Mouse (Mus musculus): Measurements from ENCODE around the gene Cys1.
"Not testable (repeated sequence)": the region's sequence is repeated elsewhere in the genome, so short reads cannot be mapped to it uniquely, and the experiment has no call there.

The Cys1 gene

DNA sequence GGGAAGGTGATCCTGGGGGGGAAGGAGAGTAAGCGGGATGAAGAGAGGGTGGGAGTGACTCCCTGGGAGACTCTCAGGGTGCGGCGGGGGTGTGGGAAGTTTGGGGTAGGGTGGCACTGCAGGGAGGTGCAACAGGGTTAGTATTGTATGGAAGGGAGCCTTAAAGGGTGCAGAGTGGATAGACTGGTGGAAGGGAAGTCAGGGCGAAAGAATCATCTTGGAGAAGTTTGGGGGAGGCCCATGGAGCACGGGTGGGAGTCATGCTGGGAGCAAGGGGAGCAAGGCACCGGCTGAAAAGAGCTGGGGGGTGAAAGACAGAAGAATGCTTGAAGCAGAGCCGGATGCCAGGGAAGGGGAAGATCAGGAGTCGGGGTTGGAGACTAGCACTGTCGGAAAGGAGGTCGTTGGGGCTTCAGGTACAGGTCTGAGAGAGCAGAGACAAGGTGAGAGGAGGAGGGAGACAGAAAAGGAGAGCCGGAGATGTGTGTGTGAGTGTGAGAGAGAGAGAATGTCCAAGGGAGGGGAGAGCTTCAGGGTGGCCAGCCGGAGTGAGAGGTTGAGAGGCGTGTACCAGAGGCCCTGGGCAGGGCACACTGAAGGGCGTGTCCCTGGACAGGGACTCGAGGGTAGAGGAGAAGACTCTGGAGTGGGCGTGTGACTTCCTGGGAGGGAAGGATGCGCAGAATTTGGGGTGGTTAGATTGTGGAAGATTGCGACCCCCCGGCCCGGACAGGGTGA is at the start of gene Cys1:
TSS of gene Cys1 (minus strand) at position 528 of the 738 bp plus-strand sequence.
- DNase-seq (ENCODE audit: low spot score), result peak; percentile 54

DNA sequence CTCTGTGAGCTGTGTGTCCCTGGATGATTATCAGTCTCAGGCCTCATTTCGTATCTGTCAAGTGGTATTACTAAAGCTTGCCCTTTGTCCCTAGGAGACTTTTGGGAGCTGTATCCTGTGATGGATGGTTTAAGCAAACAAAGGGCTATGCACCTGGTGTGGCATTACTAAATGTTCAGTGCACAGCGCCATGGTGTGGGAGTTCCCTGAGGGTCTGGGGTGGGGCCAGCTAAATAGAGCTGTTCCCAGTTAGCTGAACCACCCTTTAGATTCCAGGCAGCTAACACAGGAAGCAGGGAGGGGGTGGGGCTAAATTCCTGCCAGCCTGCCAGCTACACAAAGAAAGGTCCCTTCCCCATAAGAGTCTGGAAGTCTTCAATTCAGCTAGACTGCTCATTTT is 42.8 kb upstream of the Cys1 start:
- DNase-seq (ENCODE audit: low spot score), result peak; percentile 24

DNA sequence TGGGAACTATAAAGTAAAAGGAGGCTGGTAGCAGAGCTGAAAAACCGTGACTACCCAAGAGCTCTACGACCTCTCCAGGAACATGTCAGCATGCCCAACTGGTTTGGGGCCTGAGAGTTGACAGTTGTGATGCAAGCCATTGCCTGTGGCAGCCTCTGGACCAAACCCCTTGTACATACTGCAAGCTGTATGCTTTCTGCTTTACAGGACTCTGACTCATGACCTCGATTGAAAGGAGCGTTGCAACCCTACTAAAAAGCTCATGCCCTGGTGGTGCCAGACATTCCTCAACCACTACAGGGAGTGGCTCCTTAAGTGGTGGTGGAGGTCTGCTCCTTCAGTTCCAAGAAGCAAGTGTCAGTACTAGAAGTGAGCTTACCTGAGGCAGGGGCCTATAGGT is 42.2 kb upstream of the Cys1 start:
- DNase-seq (ENCODE audit: low spot score), result no peak

DNA sequence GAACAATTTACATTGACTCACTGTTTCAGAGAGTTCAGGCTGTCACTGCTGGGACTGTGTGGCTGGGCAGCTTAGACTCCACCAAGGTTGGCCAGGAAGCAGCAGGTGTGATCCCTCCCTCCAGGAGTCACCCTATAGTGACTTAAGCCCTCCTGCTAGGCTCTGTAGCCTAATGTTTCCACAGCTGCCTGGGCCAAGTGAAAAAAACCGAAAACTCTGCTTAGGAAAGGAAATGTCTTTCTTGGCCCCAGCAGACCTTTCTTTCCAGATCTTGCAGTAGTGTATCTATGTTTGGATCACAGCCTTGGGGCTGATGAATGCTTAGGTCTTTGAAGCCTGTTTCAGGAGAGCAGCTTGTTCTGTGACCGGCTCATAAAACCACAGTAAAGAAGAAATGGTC is 41.8 kb upstream of the Cys1 start:
- DNase-seq (ENCODE audit: low spot score), result no peak

DNA sequence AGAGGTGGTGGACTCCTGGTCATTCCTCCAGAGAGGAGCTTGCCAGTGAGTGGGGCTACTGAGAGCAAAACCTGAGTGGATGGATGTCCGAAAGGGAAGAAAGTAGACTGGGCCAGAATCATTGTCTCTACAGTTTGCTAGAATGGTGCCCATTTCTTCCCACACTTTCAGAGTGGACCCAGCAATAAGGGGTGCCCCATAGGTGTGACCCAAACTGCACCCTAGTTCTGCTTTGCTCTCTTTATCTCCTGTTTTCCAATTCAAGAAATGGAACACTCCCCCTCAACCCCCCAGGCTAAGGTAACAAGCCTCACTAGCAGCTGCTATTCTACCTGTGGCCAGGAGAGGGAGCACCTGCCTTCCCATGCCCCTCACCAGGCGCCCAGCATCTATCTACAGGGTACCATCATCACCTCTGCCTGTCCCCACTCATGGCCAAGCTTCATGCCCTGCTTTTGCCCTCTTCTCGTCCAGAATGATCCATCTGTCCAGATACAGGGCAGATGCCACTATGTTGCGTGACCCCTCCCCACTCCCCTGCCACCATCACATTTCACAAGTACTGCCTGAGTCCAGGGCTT is 35.2 kb upstream of the Cys1 start:
- peak; percentile 49 for DNase-seq (ENCODE audit: low spot score)

DNA sequence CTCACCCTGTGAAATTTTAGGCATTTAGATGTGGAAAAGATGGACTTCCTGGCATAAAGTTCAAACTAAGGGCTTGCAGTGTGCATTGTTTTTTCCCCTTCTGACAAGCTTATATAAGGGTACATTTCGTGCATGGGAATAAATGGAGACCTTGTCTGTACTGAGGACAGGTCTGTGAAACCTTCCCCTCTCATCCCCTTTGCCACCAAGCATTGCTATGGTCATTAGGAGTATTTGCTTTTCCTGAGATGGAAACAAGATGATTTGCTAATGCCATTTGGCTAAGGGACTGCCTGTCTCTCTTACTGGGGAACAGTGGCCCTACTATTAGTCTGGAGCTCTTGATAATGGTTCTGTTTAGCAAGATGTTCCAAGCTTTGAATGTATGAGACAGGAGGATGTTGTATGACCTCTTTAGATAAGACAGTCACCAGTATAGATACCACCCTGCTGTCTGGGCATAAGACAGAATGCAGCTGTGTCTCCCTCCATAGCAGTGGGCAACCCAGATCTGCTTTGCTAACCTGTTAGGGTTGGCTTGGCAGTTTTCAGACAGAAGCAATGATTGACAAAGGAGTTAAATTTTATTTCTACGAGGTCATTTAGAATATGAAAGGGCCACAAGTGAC is 33.8 kb upstream of the Cys1 start:
- DNase-seq (ENCODE audit: low spot score), result no peak

DNA sequence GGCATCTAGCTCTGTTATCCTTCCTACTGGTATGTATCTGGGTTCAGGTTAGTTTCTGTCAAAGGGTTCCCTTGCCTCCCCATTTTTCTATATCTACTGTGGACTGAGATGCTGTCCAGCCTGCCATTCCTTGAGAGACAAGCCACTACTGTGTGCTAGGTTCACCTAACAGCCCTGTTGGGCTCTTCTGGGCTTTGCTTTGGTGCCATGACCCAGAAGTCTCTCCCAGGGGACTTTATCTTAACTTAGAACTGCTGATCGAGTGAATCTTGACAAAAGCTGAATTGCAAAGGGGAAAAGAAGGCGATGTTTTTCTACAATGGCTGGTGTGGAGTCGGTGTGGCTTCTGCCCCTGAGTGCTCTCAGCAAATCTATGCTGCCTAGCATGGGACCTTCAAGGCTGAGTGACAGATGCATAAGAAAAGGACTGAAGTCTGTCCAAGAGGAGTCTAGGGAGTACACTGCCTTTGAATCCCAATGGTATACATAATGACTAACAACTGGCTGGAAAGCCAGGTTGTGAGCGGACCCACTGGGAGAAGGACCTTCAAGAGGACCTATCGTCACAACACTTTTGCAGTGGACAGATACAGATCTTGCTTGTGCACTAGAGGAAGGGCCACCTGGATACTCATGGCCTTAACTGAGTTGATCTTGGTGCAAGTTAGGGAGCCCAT is 33.1 kb upstream of the Cys1 start:
- DNase-seq (ENCODE audit: low spot score), result no peak

DNA sequence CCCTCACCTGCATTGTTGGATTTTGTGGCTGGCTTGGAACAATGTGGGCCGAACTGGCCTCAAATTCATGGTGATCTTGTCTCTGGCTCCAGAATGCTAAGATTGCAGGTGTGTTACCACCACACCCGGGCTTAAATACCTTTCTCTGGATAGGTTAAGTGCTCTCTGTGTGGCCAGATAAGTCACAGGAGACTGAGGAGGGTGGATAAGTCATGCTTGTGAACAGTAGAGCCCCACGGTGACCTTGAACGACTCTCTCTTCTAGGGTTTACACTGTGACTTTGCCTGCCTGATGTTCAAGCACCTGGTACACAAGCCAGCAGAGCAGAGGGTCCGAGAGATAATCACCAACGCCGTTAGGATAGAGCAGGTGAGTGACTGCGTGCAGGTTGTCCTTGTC is 30.8 kb upstream of the Cys1 start:
- DNase-seq (ENCODE audit: low spot score), result no peak

DNA sequence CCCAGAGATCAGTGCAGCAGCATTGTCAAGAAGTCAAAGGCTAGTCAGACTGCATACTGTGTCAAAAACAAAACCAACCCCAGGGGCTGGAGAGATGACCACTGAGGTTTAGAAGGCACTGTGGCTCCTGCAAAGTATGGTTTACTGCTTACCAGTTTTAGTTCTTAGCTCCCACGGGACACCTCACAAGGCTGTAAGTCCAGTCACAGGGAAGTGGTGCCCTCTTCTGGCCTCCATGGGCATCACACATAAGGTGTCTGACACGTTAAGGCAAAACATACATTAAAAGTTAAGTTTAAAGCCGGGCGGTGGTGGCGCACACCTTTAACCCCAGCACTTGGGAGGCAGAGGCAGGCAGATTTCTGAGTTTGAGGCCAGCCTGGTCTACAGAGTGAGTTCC is 29.1 kb upstream of the Cys1 start:
- no peak for DNase-seq (ENCODE audit: low spot score)

DNA sequence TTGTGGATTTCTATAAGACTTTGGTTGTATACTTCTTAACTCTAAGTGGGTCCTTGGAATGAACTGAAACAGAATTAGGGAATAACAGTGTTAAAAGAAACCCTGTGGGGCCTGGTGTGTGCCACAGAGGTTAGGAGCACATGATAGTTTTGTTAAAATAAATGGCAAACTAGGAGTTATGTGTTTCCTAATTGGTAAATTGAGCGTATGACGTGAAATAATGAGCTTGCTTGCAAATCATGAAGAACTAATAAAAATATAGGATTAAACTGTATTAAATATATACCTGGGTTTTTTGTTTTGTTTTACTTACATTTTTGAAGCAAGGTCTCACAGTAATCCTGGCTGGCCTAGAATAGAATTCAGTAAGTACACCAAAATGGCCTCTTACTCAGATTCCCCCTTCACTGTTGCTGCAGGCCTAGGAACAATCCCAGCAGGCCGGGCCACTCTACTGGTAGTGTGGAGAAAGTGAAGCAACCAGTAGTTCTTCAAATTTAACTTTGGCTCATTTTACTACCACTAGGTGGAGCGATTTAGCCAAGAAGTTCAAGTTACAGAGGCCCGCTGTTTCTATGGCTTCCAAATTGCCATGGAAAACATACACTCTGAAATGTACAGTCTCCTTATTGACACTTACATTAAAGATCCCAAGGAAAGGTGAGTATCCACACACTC is 28.4 kb upstream of the Cys1 start:
- DNase-seq (ENCODE audit: low spot score), result peak; percentile 89

DNA sequence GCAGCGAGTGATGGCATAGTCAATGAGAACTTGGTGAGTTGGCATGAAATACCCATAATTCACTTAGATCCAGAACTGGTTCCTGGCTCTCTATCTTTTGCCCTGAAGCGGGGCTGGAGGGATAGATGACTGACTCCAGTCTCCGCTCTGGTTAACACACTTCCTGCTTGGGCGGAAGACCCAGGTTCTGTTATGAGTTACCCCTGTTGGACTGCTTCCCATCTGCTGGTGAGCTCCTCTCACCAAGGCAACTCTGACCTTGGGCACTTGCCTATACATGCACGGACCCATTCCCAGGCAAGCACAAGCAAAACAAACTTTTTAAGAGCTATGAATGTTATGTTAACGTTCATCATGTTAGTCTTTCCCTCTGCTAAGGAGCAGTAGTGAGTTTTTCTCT is 27.8 kb upstream of the Cys1 start:
- DNase-seq (ENCODE audit: low spot score), result no peak

DNA sequence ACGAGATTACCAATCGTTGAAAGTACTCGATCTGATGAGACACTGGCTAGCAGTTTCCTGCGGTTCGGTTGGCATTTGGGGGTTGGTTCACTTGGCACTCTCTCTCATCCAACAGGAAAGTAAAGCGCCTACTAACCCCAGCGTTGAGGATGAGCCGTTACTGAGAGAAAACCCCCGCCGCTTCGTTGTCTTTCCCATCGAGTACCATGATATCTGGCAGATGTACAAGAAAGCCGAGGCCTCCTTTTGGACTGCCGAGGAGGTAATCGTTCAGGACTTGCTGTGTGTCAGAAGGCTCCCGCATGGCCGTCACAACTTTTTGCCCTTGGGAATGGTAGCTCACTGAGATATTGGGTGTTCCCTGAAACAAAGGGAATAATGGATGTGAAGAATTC is 27.2 kb upstream of the Cys1 start:
- DNase-seq (ENCODE audit: low spot score), result no peak

DNA sequence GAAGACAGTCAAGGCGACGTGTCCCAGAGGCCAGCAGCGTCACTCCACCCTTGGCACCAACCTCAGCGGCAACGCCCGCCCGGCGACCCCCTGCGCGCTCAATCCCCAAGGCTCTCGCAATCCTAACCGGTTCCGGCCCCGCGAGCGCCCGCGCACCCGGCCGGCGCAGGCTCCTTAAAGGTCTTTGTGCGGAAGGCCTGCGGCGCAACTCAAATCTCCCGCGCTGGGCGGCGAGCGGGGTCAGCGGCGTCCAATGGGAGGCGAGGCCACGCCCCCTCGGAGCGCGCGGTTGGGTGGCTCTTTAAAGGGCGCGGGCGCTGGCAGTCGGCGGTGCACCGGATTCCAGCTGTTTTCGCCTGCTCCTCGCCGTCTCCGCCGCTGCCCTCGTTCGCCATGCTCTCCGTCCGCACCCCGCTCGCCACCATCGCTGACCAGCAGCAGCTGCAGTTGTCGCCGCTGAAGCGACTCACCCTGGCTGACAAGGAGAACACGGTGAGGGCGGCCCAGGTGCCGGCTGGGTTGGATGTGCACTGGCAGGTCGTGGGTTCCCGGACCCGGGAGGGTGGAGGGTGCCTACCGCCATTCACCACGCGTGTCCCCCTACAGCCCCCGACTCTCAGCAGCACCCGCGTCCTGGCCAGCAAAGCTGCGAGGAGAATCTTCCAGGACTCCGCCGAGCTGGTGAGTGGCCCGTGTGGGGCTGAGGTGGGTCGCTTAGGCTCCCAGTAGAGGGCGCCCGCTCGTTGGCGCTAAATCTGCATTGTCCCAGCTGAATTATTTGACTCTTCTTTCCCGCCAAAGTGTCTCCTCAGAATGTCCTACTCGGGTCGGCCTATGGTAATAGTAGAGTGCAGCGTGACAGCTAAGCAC is 26.6 kb upstream of the Cys1 start, which contains the start of gene Rrm2:
TSS of gene Rrm2 (plus strand) at position 288 of the 870 bp plus-strand sequence.
- peak; percentile 94 for DNase-seq (ENCODE audit: low spot score)

DNA sequence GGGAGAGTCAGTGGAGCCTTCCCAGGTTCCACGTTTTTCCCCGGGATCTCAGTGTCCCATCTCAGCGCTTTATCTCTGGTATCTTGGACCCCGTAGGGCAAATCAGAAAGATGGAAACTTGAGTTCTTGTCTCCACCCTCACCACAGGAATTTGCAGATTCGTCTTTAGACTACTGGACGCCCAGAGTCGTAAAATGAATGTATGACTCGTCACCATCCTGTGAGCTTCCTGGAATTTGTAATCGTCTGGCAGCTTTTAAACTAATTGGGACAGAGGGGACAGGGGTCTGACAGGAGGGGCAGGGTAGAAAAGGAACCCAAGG is 25.8 kb upstream of the Cys1 start:
- no peak for DNase-seq (ENCODE audit: low spot score)

DNA sequence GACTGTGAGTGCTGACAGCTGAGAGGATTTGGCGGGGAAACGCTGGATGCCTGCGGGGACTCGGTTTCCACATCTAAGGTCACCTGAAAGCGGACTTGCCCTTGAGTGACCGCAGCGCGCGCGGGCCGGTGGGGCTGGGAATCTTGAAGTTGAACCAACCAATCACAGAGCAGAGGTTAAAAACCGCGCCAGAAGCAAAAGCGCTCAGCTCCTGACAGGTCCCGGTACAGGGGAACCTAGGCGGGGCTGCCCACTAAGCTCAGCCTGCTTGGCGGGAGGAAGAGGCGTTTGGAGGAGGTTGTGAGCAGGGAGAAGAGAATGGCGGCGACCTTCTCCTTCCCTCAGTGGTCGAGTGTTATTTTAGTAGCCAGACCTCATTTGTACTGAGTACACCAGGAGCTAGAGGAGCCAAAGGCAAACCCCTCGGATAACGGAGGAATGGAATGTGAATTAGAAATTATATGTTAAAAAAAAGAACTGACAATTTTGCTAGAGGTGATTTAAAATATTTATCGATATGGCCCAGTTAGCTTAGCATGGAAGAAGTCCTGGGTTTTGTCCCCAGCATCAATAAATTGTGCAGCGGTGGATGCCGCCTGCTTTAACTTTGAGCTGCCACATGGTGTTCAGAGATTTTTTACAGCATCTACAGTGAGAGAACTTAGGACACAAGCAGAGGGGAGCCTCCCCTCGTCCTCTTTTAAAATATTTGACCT is 25.3 kb upstream of the Cys1 start:
- DNase-seq (ENCODE audit: low spot score), result no peak

DNA sequence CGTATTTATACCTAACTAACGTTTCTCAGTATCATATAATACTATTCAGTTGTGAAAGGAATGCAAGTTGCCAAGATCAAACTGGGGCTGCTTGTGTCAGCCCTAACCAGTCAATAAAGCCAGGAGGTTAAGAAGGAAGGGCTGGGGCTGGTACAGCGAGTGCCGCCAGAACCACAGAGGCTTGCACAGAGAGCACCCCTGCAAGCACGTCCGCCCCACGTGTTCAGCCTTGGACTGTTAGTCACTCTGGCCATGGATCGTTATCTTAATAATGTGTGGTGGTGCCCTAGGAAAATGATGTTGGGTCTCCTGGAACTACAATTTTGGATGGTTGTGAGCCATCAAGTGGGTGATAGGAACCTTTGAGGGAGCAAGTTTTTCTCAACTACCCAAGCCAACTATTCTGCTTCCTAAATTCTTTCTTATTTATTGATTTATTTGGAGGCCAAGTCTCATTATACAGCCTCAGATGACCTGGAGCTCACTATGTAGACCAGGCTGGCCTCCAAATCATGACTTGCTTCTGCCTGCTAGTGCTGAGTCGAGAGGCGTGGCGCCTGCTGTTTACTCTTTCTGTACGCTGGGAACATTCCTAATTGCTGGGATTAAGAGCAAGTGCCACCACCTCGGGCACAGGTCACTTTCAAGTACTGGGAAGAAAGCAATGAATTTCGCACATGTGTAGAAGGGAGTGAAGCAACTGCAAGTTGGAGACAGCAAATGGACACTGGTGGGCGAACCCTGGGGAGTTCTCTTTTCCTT is 24.1 kb upstream of the Cys1 start:
- DNase-seq (ENCODE audit: low spot score), result no peak

DNA sequence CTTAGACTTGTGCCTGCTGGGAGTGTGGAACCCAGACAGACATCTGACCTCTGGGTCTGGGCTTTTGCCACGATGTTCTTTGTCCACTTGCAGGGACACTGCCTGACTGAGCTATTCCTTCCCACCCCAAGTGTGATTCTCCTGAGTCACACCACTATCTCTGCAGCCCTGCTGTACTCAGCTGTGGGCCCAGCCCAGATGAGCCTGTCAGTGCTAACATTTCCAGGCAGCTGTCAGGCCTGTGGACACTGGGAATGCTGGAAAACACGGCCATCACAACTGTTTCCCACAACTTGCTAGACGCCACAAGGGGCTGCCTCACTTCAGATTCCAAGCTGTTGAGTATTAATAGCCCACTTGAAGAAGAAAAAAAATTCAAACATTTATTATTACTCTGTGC is 21.4 kb upstream of the Cys1 start:
- DNase-seq (ENCODE audit: low spot score), result no peak

DNA sequence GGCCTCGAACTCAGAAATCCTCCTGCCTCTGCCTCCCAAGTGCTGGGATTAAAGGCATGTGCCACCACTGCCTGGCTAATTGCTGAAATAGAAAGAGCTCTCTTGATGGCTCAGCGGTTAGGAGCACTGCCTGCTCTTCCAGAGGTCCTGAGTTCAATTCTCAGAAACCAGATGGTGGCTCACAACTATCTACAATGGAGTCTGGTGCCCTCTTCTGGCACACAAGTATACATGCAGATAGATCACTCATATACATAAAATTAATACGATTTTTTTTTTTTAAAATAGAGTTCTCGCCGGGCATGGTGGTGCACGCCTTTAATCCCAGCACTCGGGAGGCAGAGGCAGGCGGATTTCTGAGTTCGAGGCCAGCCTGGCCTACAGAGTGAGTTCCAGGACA is 20.0 kb upstream of the Cys1 start:
- not testable (repeated sequence) for DNase-seq (ENCODE audit: low spot score)

DNA sequence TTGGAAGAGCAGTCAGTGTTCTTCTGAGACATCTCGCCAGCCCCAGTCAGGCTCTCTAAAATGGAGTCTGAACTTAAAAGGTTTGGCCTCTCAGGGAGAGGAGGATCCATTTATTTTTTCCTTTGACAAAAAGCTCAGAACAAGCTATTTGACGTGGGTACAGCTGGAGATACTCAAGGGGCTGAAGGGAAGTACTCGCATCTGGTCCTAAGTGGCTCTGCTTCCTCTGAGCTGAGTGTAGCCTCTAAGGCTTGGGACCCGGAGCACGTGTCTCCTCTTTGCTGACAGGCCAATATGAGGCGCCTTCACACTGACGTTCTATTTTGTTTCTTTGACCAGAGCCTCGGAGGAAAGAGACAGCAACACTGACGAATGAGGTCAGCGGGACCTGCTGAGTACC is 18.0 kb upstream of the Cys1 start:
- no peak for DNase-seq (ENCODE audit: low spot score)

DNA sequence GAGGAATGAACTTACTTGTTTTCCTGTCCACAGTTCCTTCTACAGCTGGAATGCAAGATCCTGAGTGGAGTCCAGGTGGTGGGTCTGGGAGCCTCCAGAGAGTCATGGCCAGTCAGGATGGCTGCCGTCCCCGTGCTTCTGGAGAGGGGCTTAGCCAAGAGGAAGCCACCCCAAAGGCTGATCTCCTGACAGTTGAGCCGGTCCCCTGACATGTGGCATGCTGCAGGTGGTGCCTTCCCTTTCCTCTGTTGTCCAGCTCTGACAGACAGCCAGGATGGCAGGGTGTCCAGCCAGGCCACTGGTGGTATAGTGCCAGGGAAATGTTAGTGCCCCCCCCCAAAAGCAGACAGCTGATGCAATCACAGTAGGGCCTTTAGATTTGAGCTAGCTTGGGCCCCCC is 16.9 kb upstream of the Cys1 start:
- no peak for DNase-seq (ENCODE audit: low spot score)
